Mouse (Mus musculus) brown adipose tissue, adult 24 weeks (tissue): ENCODE results near the gene Gm9040. TPM values are rescaled to one million over a fixed set of nuclear protein-coding genes. Genes with fewer than 3 reads are reported as not detected.
"Not testable (repeated sequence)": the region's sequence is repeated elsewhere in the genome, so short reads cannot be mapped to it uniquely, and the experiment has no call there.

ENCODE experiments used
- H3K27ac ChIP-seq: fragments of 200-500 bp; replicated peaks from 2 replicates; pipeline ENCODE4 v1.5.1; 2012; ENCODE audit warnings: low read depth, mild to moderate bottlenecking, low read length
- H3K4me1 ChIP-seq: fragments of 200-500 bp; 2 replicates; pipeline ENCODE4 v1.6.1; 2012; ENCODE audit warnings: low read length, mixed read lengths; ENCODE audit not compliant: control insufficient read depth, insufficient read depth, insufficient read length
- H3K4me3 ChIP-seq: fragments of 200-500 bp; 2 replicates; pipeline ENCODE4 v1.5.1; 2012; ENCODE audit warnings: low read depth, mild to moderate bottlenecking, low read length, moderate library complexity; ENCODE audit not compliant: insufficient read depth
- polyA plus RNA-seq: library from polyadenylated mRNA; stranded (reverse); fragments of >200 nt; gene quantifications from 2 replicates; pipeline ENCODE4 v1.2.4, GENCODE M21; 2012; ENCODE audit not compliant: missing spikeins, insufficient read depth, insufficient read length

The Gm9040 gene
- polyA plus RNA-seq, result not detected in 2 replicates

GRCm38 (mm10) chr10:118326869-118327268 lies at the start of gene Gm9040:
Gene Gm9040, minus strand, starts transcription at chr10:118326969.
- not testable (repeated sequence) for H3K4me3 ChIP-seq, H3K4me1 ChIP-seq, H3K27ac ChIP-seq

- H3K27ac ChIP-seq, result no peak overlapping the region
- H3K4me3 ChIP-seq, result no peak overlapping the region
- no peaks in the 10 kb centered on the region for H3K4me1 ChIP-seq
These were observed 43.7 kb upstream of the Gm9040 start for GRCm38 (mm10) chr10:118370443-118370842.

GRCm38 (mm10) chr10:118369518-118369917 lies 42.7 kb upstream of the Gm9040 start:
- Histone ChIP-seq H3K27ac (no peak overlapping the region), H3K4me3 (no peak overlapping the region), H3K4me1 (no peaks in the 10 kb centered on the region)

- not testable (repeated sequence) for H3K4me3 ChIP-seq, H3K27ac ChIP-seq, H3K4me1 ChIP-seq
These were observed 27.2 kb upstream of the Gm9040 start, which contains the start of gene Gm9049 for GRCm38 (mm10) chr10:118354005-118354404. Gene Gm9049, minus strand, starts transcription at chr10:118354105.

GRCm38 (mm10) chr10:118348579-118348978 lies 21.8 kb upstream of the Gm9040 start, which contains the start of gene Gm9048:
Gene Gm9048, minus strand, starts transcription at chr10:118348679.
- H3K27ac ChIP-seq, H3K4me3 ChIP-seq, H3K4me1 ChIP-seq: not testable (repeated sequence)

GRCm38 (mm10) chr10:118343155-118343554 lies 16.4 kb upstream of the Gm9040 start, which contains the start of gene Gm9046:
Gene Gm9046, minus strand, starts transcription at chr10:118343255.
- not testable (repeated sequence) for H3K4me3 ChIP-seq, H3K27ac ChIP-seq, H3K4me1 ChIP-seq

- not testable (repeated sequence) for H3K27ac ChIP-seq, H3K4me1 ChIP-seq, H3K4me3 ChIP-seq
These were observed 11.0 kb upstream of the Gm9040 start, which contains the start of gene Gm9045 for GRCm38 (mm10) chr10:118337731-118338130. Gene Gm9045, minus strand, starts transcription at chr10:118337831.

GRCm38 (mm10) chr10:118332308-118332707 lies 5.5 kb upstream of the Gm9040 start, which contains the start of gene Gm9044:
Gene Gm9044, minus strand, starts transcription at chr10:118332408.
- not testable (repeated sequence) for H3K4me3 ChIP-seq, H3K27ac ChIP-seq, H3K4me1 ChIP-seq

GRCm38 (mm10) chr10:118319024-118319423 lies 7.7 kb downstream of the Gm9040 start:
- Histone ChIP-seq H3K4me3 (no peak overlapping the region), H3K27ac (no peak overlapping the region), H3K4me1 (no peaks in the 10 kb centered on the region)

GRCm38 (mm10) chr10:118302133-118302532 lies 24.6 kb downstream of the Gm9040 start:
- not testable (repeated sequence) for H3K4me3 ChIP-seq, H3K4me1 ChIP-seq, H3K27ac ChIP-seq

GRCm38 (mm10) chr10:118294938-118295337 lies 31.8 kb downstream of the Gm9040 start, which contains the start of gene Iltifb:
Gene Iltifb, minus strand, starts transcription at chr10:118295038.
- H3K4me1 ChIP-seq, result no peaks in the 10 kb centered on the region
- no peak within 1 kb of the TSS for H3K27ac ChIP-seq
- H3K4me3 ChIP-seq, result no peak within 1 kb of the TSS

- H3K4me1 ChIP-seq, H3K4me3 ChIP-seq, H3K27ac ChIP-seq: not testable (repeated sequence)
These were observed 43.8 kb downstream of the Gm9040 start for GRCm38 (mm10) chr10:118283016-118283415.

- not testable (repeated sequence) for H3K4me3 ChIP-seq, H3K27ac ChIP-seq, H3K4me1 ChIP-seq
These were observed 44.2 kb downstream of the Gm9040 start for GRCm38 (mm10) chr10:118282565-118282964.

GRCm38 (mm10) chr10:118278069-118278468 lies 48.7 kb downstream of the Gm9040 start:
- H3K4me1 ChIP-seq, H3K27ac ChIP-seq, H3K4me3 ChIP-seq: not testable (repeated sequence)
